Mouse (Mus musculus) liver, adult 2 months (tissue): Measurements from ENCODE around the gene Dtd2.

ENCODE experiments used
- CTCF ChIP-seq: fragments of 200-500 bp; IDR thresholded peaks from 2 replicates; pipeline ENCODE4 v1.5.1; 2011; ENCODE audit warnings: low read depth, low read length, control low read depth
- POLR2A ChIP-seq: fragments of 200-500 bp; IDR thresholded peaks from 2 replicates; pipeline ENCODE4 v1.6.1; 2011; ENCODE audit warnings: low read length, control low read depth; ENCODE audit not compliant: insufficient read depth; ENCODE audit errors: extremely low read depth

DNA sequence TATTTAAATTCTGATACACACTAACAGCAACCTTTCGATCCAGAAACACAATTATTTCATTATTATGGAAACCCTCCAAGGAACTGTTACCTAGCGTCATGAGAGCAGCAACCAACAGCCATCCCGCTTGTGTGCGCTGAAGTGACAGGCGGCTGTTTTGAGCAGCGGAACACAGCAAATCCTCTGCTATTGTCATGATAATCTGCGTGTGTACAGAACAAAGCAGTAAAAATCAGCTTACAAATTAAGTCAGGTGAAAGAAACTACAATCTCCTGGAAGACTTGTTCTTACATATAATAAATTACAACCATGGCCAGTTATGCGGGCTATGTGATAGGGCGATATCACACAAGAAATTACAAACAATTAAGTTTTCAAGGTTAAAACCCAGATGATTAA lies 61.0 kb downstream of the Dtd2 start:
- no peak for TF ChIP-seq CTCF
- no peak for TF ChIP-seq POLR2A
